Mouse (Mus musculus) olfactory bulb, adult 2 months (tissue): ENCODE results near the gene Spaca9. TPM values are rescaled to one million over a fixed set of nuclear protein-coding genes. Genes with fewer than 3 reads are reported as not detected.
A peak's percentile ranks its signal among the peaks of the same experiment; 100 is the strongest.

Experiments used
- H3K27ac ChIP-seq: fragments of 200-500 bp; 2 replicates; pipeline ENCODE4 v1.5.1; 2012; ENCODE audit warnings: low read depth, low read length; ENCODE audit not compliant: insufficient read depth
- H3K4me1 ChIP-seq: fragments of 200-500 bp; 2 replicates; pipeline ENCODE4 v1.6.1; 2012; ENCODE audit warnings: low read length; ENCODE audit not compliant: control insufficient read depth, insufficient read depth
- H3K4me3 ChIP-seq: fragments of 200-500 bp; 2 replicates; pipeline ENCODE4 v1.5.1; 2012; ENCODE audit warnings: mild to moderate bottlenecking, low read depth, low read length, moderate library complexity; ENCODE audit not compliant: insufficient read depth
- CTCF ChIP-seq: fragments of 200-500 bp; IDR thresholded peaks from 2 replicates; pipeline ENCODE4 v1.5.1; 2012; ENCODE audit warnings: low read depth, mild to moderate bottlenecking, low read length, moderate library complexity; ENCODE audit not compliant: insufficient read depth
- POLR2A ChIP-seq: fragments of 200-500 bp; IDR thresholded peaks from 2 replicates; pipeline ENCODE4 v1.6.1; 2012; ENCODE audit warnings: mild to moderate bottlenecking, low read depth, low read length, moderate library complexity; ENCODE audit not compliant: insufficient read depth
- WGBS: fragments of 180-500 bp; shearing (Covaris S2); methylation state at CpG from one replicate; pipeline ENCODE4 v1.1.7; 2018; 5-methylcytosine and 5-hydroxymethylcytosine counted together
- polyA plus RNA-seq: library from polyadenylated mRNA; stranded (reverse); fragments of >200 nt; gene quantifications from 2 replicates; pipeline ENCODE4 v1.2.4, GENCODE M21; 2012; ENCODE audit warnings: low replicate concordance; ENCODE audit not compliant: missing spikeins, insufficient read depth, insufficient read length

The Spaca9 gene
- not detected in 2 replicates for polyA plus RNA-seq

DNA sequence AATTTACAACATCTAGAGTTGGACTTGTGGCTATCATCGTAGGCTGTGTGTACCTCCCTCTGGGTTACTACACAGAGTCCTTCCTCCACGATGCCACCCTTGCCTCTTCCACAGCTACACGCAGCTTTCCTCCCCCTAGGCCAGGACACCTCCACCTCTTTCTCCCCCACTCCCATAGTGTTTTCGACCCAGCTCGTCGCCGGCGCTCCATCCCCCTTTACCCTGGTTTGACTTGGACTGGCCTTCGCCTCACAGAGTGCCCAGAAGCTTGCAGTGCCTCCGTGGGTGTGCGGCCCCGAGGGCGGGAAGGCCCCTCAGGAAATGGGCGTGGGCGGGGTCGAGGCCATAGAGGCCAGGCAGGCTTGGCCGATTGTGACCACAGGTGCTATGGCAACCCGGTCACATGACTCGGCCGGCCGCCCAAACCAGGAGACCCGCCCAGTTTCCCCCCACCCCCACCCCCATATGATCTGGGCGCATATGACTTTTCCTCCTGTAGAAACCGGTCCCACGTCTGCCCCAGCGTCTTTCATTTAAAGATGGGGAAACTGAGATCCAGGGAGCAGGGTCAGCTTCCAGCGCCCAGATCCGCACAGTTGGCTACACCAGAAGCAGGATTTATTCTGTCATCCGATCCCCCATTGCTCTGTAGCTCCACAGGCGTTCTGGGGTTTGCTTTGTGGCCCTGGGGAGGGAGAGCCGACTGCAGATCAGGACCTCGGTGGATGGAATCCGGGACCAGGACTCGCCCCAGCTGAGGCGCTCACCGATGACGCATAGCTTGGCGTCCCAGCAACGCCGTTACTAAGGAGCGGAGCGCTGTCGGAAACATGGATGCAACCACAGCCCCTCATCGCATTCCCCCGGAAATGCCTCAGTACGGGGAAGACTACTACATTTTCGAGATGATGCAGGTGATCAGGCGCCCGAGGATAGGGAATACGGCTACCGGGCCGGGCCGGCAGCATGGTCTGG, at the start of gene Spaca9, which contains the start of gene Ak8:
Spaca9 (minus strand) TSS at position 367 of the 975 bp plus-strand sequence.
Ak8 (plus strand) TSS at position 804 of the 975 bp plus-strand sequence.
- Histone ChIP-seq H3K4me3 (peak within 1 kb of the TSS; percentile 79), H3K4me1 (peaks cover 8% of the 10 kb centered on the region), H3K27ac (no peak within 1 kb of the TSS)
- WGBS, result under 1% methylated on average over 53 of the region's 53 CpGs
- TF ChIP-seq POLR2A (peak; percentile 37; the same call in 1 of the 2 replicates), CTCF (no peak)

DNA sequence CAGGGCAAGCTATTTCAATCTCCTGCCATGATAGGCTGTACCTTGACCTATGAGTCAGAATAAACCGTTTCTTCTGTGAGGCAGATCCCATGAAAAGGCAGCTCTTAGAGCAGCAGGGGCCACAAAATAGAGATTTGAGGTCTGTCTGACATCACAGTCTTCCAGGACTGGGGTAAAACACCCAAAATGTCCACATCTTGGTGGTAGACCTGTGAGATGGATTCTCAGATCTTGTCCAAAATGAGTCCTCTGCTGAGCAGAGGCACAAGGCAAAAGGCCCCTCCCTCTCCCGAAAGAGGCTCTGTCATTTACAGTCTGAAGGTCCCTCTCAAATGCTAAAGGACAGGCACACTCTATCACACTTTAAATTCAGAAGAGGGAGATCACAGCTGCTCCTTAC, 48.2 kb upstream of the Spaca9 start:
- 85% methylated on average over 2 of the region's 2 CpGs for WGBS
- Histone ChIP-seq H3K4me1 (peaks cover 9% of the 10 kb centered on the region; the same call in 1 of the 2 replicates), H3K27ac (no peak overlapping the region), H3K4me3 (no peak overlapping the region)
- TF ChIP-seq POLR2A (no peak), CTCF (no peak)

DNA sequence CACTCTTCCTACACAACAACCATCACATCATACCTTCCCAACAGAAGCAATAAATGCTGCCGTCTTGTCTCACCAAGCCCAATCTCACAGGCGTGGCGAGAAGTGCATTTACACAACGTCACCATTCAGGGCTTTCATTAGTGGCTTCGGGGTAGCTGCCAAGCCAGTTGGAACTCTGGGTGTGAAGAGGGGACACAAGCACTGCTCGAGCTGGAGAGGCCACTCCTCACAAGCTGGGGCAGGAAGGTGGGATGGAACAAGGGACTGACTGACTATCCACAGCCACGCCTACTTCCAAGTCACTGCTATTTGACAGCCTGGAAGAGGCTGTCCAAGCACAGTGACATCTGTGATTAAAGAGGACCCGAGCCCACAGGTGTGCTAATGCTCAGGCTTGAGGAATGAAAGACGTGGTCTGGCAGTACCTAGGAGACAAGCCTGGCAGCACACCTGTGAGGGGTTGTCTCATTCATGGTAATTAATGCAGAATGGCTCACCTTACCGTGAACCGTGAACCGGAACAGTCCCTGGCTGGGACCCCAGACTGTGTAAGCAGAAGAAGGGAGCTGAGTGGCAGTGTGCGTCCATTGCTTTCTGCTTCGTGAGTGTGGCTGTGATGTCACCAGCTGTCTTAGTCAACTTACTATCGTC, 47.3 kb upstream of the Spaca9 start:
- peaks cover 11% of the 10 kb centered on the region for H3K4me1 ChIP-seq
- WGBS, result 79% methylated on average over 15 of the region's 15 CpGs

DNA sequence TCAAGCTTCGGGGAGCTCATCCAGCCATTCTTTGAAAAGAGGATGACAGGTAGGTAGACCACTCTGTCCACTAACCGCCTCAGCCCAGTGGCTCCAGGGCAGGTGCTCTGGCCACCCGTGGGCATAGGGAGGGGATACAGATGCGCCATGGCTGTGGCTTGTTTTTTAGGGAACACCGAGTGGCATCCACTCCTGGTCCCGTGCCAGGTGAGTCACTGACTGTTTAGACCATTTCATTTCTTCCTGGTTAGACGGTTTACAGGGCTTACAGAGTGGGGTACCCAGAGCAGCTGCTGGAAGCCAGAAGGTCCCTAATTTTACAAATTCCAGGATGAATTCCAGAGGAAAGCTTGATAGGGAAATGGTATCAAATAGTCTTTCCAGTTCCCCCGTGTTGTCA, 43.2 kb upstream of the Spaca9 start:
- Histone ChIP-seq H3K4me1 (peaks cover 5% of the 10 kb centered on the region), H3K4me3 (no peak overlapping the region), H3K27ac (no peak overlapping the region)
- 56% methylated on average over 8 of the region's 8 CpGs for WGBS
- no peak for TF ChIP-seq CTCF
- TF ChIP-seq POLR2A, result no peak

More for the DNA sequence above, 47.3 kb upstream of the Spaca9 start:
- Histone ChIP-seq H3K4me3 (no peak overlapping the region), H3K27ac (no peak overlapping the region)
- TF ChIP-seq CTCF (no peak), POLR2A (no peak)

DNA sequence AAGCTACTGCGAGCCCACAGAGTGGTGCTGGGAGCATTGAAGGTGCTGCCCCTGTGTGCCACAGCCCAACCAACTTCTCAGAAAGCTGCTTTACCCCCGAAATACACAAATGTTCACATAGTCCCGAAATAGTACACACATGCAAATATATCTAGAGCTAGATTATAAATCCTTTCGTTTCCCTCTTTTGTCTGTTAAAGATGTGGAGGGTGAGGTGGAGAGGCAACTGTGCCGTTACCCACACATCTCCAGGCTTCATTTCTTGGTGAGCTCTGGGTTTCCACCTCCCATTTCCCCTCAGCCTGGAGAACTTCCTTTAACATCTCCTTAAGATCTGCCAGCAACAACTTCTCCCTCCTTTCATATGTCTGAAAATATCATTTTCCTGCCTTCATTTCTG, 40.6 kb upstream of the Spaca9 start:
- WGBS, result 91% methylated on average over 5 of the region's 5 CpGs
- no peak overlapping the region for H3K27ac ChIP-seq
- peaks cover 14% of the 10 kb centered on the region for H3K4me1 ChIP-seq
- no peak overlapping the region for H3K4me3 ChIP-seq
- TF ChIP-seq POLR2A, result no peak
- TF ChIP-seq CTCF, result no peak

DNA sequence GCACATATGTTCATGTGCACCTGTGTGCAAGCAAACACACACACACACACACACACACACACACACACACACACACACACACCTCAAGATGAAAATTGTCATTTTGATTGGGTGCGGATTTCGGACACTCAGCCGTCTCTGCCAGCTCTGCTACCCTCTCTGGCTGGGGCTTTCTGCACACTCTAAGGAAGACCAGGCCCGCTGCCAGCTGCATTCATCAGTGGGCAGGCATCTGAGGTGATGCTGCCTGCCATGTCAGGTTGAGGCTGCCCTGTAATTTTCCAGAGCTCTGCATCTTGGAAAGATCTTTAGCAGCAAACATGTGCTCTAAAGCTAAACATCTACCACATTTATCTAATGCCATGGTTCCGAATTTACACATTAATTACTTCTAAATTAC, 37.6 kb upstream of the Spaca9 start:
- TF ChIP-seq CTCF (no peak), POLR2A (no peak)
- Histone ChIP-seq H3K27ac (no peak overlapping the region), H3K4me3 (no peak overlapping the region), H3K4me1 (peaks cover 12% of the 10 kb centered on the region)
- 38% methylated on average over 5 of the region's 5 CpGs for WGBS

DNA sequence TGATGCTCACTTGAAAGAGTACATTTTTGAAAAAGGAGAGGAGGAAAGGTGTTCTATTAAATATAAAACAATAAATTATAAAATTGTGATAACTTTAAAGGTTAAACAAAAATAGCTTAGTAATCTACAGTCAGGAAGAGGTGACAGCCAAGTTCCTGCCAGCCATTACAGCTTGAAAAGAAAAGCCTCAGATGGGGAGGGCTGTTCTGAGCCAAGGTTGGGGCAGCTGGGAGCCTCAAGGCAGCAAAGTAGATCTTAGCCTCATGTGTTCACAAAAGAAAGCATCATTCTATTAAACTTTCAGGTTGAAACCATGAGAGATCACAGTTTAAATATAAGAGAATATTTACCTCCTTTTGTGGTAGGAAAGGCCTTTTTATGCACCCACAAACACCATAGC, 31.1 kb upstream of the Spaca9 start:
- Histone ChIP-seq H3K27ac (no peak overlapping the region), H3K4me1 (no peaks in the 10 kb centered on the region)
- TF ChIP-seq CTCF (no peak), POLR2A (no peak)

DNA sequence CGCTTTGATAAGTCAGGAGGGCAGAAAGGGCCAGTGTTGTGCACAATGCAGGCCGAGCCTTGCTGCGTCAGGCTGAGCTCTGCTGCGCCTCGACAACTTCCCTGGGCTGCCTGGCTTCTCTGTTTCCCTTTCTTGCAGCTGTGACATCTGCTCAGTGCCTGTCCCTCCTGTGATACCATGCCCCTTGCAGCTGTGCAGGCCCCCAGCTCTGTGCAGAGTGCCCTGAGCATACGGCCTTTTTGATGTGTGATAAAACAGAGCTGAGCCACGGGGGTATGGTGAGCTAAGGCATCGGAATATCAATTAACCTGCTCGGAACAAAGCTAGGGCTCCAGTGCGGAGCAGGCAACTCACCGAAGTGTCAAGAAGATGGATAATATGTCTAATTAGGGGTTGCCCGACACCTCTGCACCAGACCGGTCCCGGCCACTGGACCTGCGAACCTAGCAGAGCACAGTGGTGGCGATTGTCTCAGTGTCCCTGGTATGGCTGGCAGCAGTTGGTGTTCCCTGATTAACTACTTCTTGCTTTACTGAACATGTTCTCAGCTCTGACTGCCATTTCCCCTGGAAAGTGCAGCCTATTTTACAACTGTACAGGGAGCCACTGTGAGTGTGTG, 28.4 kb upstream of the Spaca9 start:
- no peaks in the 10 kb centered on the region for H3K4me1 ChIP-seq
- H3K27ac ChIP-seq, result no peak overlapping the region
- no peak overlapping the region for H3K4me3 ChIP-seq
- TF ChIP-seq POLR2A (no peak), CTCF (no peak)
- 74% methylated on average over 16 of the region's 16 CpGs for WGBS

More for the DNA sequence above, 31.1 kb upstream of the Spaca9 start:
- no peak overlapping the region for H3K4me3 ChIP-seq
